Mouse (Mus musculus) heart, embryonic 15.5 days (tissue): Measurements from ENCODE around the gene Casq1. TPM values are rescaled to one million over a fixed set of nuclear protein-coding genes. Genes with fewer than 3 reads are reported as not detected.
A peak's percentile ranks its signal among the peaks of the same experiment; 100 is the strongest.
"Not testable (repeated sequence)": the region's sequence is repeated elsewhere in the genome, so short reads cannot be mapped to it uniquely, and the experiment has no call there.

Experiments
- ATAC-seq: fragments of 200-750 bp; cut with Nextera tagmentation; replicated peaks from 2 replicates; pipeline ENCODE4 v1.8.0; 2017; ENCODE audit warnings: low read depth, moderate TSS enrichment; ENCODE audit not compliant: insufficient number of reproducible peaks, insufficient read depth, low FRiP score
- H3K27ac ChIP-seq: fragments of 300-500 bp; sonication (generic); 2 replicates; pipeline ENCODE4 v1.5.1; 2015; ENCODE audit warnings: mild to moderate bottlenecking, inconsistent platforms
- H3K27me3 ChIP-seq: fragments of 300-500 bp; sonication (generic); 2 replicates; pipeline ENCODE4 v1.6.1; 2015; ENCODE audit warnings: inconsistent platforms
- H3K36me3 ChIP-seq: fragments of 300-500 bp; sonication (generic); 2 replicates; pipeline ENCODE4 v1.6.1; 2015; ENCODE audit warnings: mild to moderate bottlenecking, inconsistent platforms
- H3K4me1 ChIP-seq: fragments of 300-500 bp; sonication (generic); replicated peaks from 2 replicates; pipeline ENCODE4 v1.6.1; 2015; ENCODE audit warnings: inconsistent platforms
- H3K4me2 ChIP-seq: fragments of 300-500 bp; sonication (generic); 2 replicates; pipeline ENCODE4 v1.6.1; 2015; ENCODE audit warnings: inconsistent platforms, mild to moderate bottlenecking, moderate library complexity
- H3K4me3 ChIP-seq: fragments of 300-500 bp; sonication (generic); 2 replicates; pipeline ENCODE4 v1.5.1; 2015; ENCODE audit warnings: mild to moderate bottlenecking, inconsistent platforms
- H3K9ac ChIP-seq: fragments of 300-500 bp; sonication (generic); 2 replicates; pipeline ENCODE4 v1.6.1; 2015; ENCODE audit warnings: mild to moderate bottlenecking, inconsistent platforms
- H3K9me3 ChIP-seq: fragments of 300-500 bp; sonication (generic); replicated peaks from 2 replicates; pipeline ENCODE4 v1.6.1; 2016; ENCODE audit warnings: inconsistent platforms
- whole genome bisulfite sequencing: fragments of 180-500 bp; shearing (Covaris S2); methylation state at CpG from one replicate; pipeline ENCODE4 v1.1.7; 2015; ENCODE audit warnings: mixed read lengths; 5-methylcytosine and 5-hydroxymethylcytosine counted together
- polyA plus RNA-seq: library from polyadenylated mRNA; unstranded; fragments of >200 nt; fragmentation: Nextera tagmentation; extraction: Ambion mirVana; gene quantifications from 2 replicates; pipeline ENCODE4 v1.2.1, GENCODE M21; 2015

Casq1 gene
- polyA plus RNA-seq: 96.7 and 102 TPM in 2 replicates

GRCm38 (mm10) chr1:172219451-172220406 lies at the start of gene Casq1:
Gene Casq1, minus strand, starts transcription at chr1:172219868.
- peak; percentile 17; the same call in 1 of the 2 replicates for ATAC-seq
- H3K27ac ChIP-seq: peak within 1 kb of the TSS; percentile 91
- H3K4me3 ChIP-seq: peak within 1 kb of the TSS; percentile 6; the same call in 1 of the 2 replicates
- peak within 1 kb of the TSS; percentile 10; the same call in 1 of the 2 replicates for H3K9ac ChIP-seq
- H3K27me3 ChIP-seq: no peaks in the 10 kb centered on the region
- no peaks in the 10 kb centered on the region for H3K9me3 ChIP-seq
- peaks cover 83% of the 10 kb centered on the region for H3K4me1 ChIP-seq
- H3K36me3 ChIP-seq: no peaks in the 10 kb centered on the region
- 53% methylated on average over 19 of the region's 19 CpGs for WGBS
- peak within 1 kb of the TSS; percentile 33 for H3K4me2 ChIP-seq

- Histone ChIP-seq H3K4me1 (0 out of 2 replicates have a peak, but pooled peaks cover 2% of the 10 kb centered on the region), H3K4me2 (no peak within 1 kb of the TSS), H3K9ac (no peak within 1 kb of the TSS), H3K4me3 (no peak within 1 kb of the TSS), H3K27ac (peak within 1 kb of the TSS; percentile 62), H3K36me3 (no peaks in the 10 kb centered on the region), H3K9me3 (no peaks in the 10 kb centered on the region; the same call in 1 of the 2 replicates), H3K27me3 (no peaks in the 10 kb centered on the region)
- WGBS: 53% methylated on average over 8 of the region's 8 CpGs
- ATAC-seq: no peak
Measured at GRCm38 (mm10) chr1:172261477-172262078, 41.9 kb upstream of the Casq1 start, which contains the start of gene Igsf8. Gene Igsf8, plus strand, starts transcription at chr1:172261641.

- H3K9me3 ChIP-seq: no peaks in the 10 kb centered on the region
- no peak for ATAC-seq
- WGBS: 84% methylated on average over 6 of the region's 6 CpGs
- no peaks in the 10 kb centered on the region for H3K36me3 ChIP-seq
- H3K27ac ChIP-seq: no peak within 1 kb of the TSS
- H3K4me3 ChIP-seq: no peak within 1 kb of the TSS
- H3K4me2 ChIP-seq: no peak within 1 kb of the TSS
- H3K9ac ChIP-seq: no peak within 1 kb of the TSS
- no peaks in the 10 kb centered on the region for H3K27me3 ChIP-seq
- 0 out of 2 replicates have a peak, but pooled peaks cover 2% of the 10 kb centered on the region for H3K4me1 ChIP-seq
Measured at GRCm38 (mm10) chr1:172258314-172258713, 38.6 kb upstream of the Casq1 start, which contains the start of gene Atp1a4. Gene Atp1a4, minus strand, starts transcription at chr1:172258414.

GRCm38 (mm10) chr1:172247679-172248078 lies 28.0 kb upstream of the Casq1 start:
- Histone ChIP-seq H3K9me3 (no peaks in the 10 kb centered on the region), H3K4me3 (no peak overlapping the region), H3K9ac (no peak overlapping the region), H3K4me2 (no peak overlapping the region), H3K27me3 (no peaks in the 10 kb centered on the region), H3K36me3 (no peaks in the 10 kb centered on the region), H3K27ac (no peak overlapping the region), H3K4me1 (peaks cover 22% of the 10 kb centered on the region)
- peak; percentile 45; the same call in 1 of the 2 replicates for ATAC-seq
- 39% methylated on average over 2 of the region's 2 CpGs for WGBS

- WGBS: 62% methylated on average over 4 of the region's 4 CpGs
- Histone ChIP-seq H3K4me1 (peaks cover 22% of the 10 kb centered on the region), H3K27ac (no peak overlapping the region), H3K4me3 (no peak overlapping the region), H3K36me3 (no peaks in the 10 kb centered on the region), H3K4me2 (no peak overlapping the region), H3K27me3 (no peaks in the 10 kb centered on the region), H3K9ac (no peak overlapping the region), H3K9me3 (no peaks in the 10 kb centered on the region)
- ATAC-seq: no peak
Measured at GRCm38 (mm10) chr1:172247216-172247615, 27.5 kb upstream of the Casq1 start.

GRCm38 (mm10) chr1:172244645-172245044 lies 25.0 kb upstream of the Casq1 start:
- H3K9ac ChIP-seq, H3K9me3 ChIP-seq, H3K27me3 ChIP-seq, ATAC-seq, H3K27ac ChIP-seq, H3K36me3 ChIP-seq: not testable (repeated sequence)
- 39% methylated on average over 23 of the region's 23 CpGs for WGBS
- Histone ChIP-seq H3K4me3 (peak overlapping the region; percentile 16; the same call in 1 of the 2 replicates), H3K4me2 (peak overlapping the region; percentile 46), H3K4me1 (peaks cover 29% of the 10 kb centered on the region)

- Histone ChIP-seq H3K4me2 (peak overlapping the region; percentile 46), H3K27ac (peak overlapping the region; percentile 84), H3K27me3 (no peaks in the 10 kb centered on the region), H3K9me3 (no peaks in the 10 kb centered on the region), H3K36me3 (no peaks in the 10 kb centered on the region), H3K4me1 (peaks cover 29% of the 10 kb centered on the region), H3K4me3 (peak overlapping the region; percentile 16; the same call in 1 of the 2 replicates), H3K9ac (peak overlapping the region; percentile 24; the same call in 1 of the 2 replicates)
- ATAC-seq: no peak
- 29% methylated on average over 16 of the region's 16 CpGs for WGBS
Measured at GRCm38 (mm10) chr1:172243547-172244205, 24.0 kb upstream of the Casq1 start.

GRCm38 (mm10) chr1:172242401-172242800 lies 22.7 kb upstream of the Casq1 start:
- 28% methylated on average over 2 of the region's 2 CpGs for WGBS

GRCm38 (mm10) chr1:172240945-172241708 lies 21.5 kb upstream of the Casq1 start:
- peak overlapping the region; percentile 84 for H3K27ac ChIP-seq
- ATAC-seq: no peak

More at GRCm38 (mm10) chr1:172242401-172242800, 22.7 kb upstream of the Casq1 start:
- H3K27me3 ChIP-seq: no peaks in the 10 kb centered on the region
- peak overlapping the region; percentile 84 for H3K27ac ChIP-seq
- peaks cover 29% of the 10 kb centered on the region for H3K4me1 ChIP-seq
- no peak overlapping the region for H3K4me2 ChIP-seq
- no peak overlapping the region for H3K9ac ChIP-seq
- H3K9me3 ChIP-seq: no peaks in the 10 kb centered on the region
- ATAC-seq: peak; percentile 89
- no peak overlapping the region for H3K4me3 ChIP-seq
- H3K36me3 ChIP-seq: no peaks in the 10 kb centered on the region

GRCm38 (mm10) chr1:172229215-172229614 lies 9.5 kb upstream of the Casq1 start:
- H3K9ac ChIP-seq: no peak overlapping the region
- no peaks in the 10 kb centered on the region for H3K27me3 ChIP-seq
- H3K27ac ChIP-seq: no peak overlapping the region
- no peaks in the 10 kb centered on the region for H3K36me3 ChIP-seq
- ATAC-seq: no peak
- H3K4me1 ChIP-seq: peaks cover 11% of the 10 kb centered on the region
- no peak overlapping the region for H3K4me3 ChIP-seq
- H3K4me2 ChIP-seq: no peak overlapping the region
- H3K9me3 ChIP-seq: no peaks in the 10 kb centered on the region
- 91% methylated on average over 1 of the region's 1 CpGs for WGBS

More at GRCm38 (mm10) chr1:172240945-172241708, 21.5 kb upstream of the Casq1 start:
- 67% methylated on average over 6 of the region's 6 CpGs for WGBS
- peaks cover 29% of the 10 kb centered on the region for H3K4me1 ChIP-seq
- H3K36me3 ChIP-seq: no peaks in the 10 kb centered on the region
- no peak overlapping the region for H3K4me3 ChIP-seq
- no peaks in the 10 kb centered on the region for H3K27me3 ChIP-seq
- no peak overlapping the region for H3K9ac ChIP-seq
- no peak overlapping the region for H3K4me2 ChIP-seq
- no peaks in the 10 kb centered on the region for H3K9me3 ChIP-seq
